Mouse (Mus musculus): Measurements from ENCODE around the gene Gm597.

Gm597 gene

DNA sequence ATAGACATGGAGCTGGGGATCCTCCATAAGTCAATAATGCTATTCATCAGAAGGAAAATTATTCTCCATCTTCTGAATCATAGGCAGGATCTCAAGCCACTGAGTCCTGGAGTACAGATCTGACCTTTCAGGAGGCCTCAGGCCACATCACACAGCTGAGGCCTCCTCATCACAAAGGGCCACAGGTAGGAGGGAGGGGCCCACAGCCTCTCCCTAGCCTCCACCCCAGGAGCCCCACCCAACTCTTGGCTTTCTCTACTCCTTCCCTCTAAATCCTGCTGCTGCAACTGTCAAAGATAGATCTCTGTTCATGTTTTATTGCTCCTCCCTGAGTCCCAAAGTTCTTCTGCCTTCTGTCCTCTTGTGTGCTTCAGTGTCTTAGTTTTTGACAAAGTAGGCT, at the start of gene Gm597:
Gene Gm597 (minus strand): TSS at position 101 of the 400 bp plus-strand sequence.
- DNase-seq (ENCODE audit: extremely low read depth, insufficient read length, low spot score): no peak

DNA sequence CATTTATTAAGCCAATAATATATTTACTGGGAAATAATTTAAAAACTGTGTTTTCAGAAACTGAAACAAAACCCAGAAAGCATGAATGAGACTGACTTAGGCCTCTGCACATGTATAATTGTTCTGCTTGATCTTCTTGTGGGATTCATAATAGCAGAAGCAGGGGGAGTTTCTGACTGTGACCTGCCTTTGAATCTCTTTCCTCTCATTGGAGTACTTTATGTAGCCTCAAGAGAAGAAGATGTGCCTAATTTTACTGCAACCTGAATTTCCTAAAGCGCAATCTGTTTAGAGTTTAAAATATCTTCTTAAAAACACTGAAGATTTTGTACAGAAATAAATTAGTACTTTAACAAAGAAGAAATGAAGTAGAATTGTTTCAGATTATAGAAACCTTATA, 27.6 kb upstream of the Gm597 start:
- no peak for DNase-seq (ENCODE audit: extremely low read depth, insufficient read length, low spot score)

DNA sequence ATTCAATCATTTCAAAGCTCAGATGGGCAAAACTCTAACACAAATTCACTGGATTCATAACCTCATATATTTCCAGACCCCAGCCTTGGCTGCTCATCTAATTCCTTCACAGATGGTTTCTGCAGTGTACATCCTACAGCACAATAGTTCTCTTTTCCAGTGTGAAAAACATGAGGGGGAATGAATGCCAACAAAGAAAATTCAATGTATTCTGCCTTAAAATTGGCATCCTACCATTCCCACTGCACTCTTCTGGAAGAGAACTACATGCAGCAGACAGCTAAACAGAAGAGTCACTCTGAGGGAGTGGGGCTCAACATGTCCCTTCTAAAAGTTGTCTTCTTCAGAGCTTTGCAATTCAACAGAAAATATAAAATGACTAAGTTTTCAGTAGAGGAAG, 26.6 kb upstream of the Gm597 start:
- no peak for DNase-seq (ENCODE audit: extremely low read depth, insufficient read length, low spot score)

DNA sequence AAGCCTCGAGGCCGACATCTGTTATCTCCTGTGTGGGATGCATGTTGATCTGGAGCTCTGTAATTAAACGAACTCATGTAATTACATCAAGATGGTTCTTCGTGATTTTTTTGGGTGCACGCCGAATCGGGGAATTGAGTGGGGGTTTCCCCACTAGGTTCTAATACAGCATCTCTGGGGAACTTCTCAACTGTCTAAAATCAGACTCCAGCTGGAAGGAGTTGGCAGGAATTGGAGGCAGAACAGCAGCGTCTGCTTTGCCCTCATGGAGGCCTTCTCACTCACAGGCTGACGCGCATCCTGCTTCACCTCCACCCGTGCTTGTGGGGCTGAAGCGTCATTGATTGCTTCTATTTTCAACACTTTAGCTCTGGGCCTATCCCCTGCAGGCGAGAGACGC, 20.8 kb upstream of the Gm597 start:
- no peak for DNase-seq (ENCODE audit: extremely low read depth, insufficient read length, low spot score)
